Mouse (Mus musculus) CH12.LX (cell line): ENCODE results near the gene Hoxb8. TPM values are rescaled to one million over a fixed set of nuclear protein-coding genes. Genes with fewer than 3 reads are reported as not detected.
A peak's percentile ranks its signal among the peaks of the same experiment; 100 is the strongest.

ENCODE experiments used
- DNase-seq: peaks from one replicate; pipeline ENCODE4 v3.0.0-alpha.2; 2013; ENCODE audit errors: extremely low read depth
- H3K27ac ChIP-seq: 2 replicates; pipeline ENCODE4 v1.5.1; 2012; ENCODE audit warnings: low read depth, mild to moderate bottlenecking, control low read depth, moderate library complexity; ENCODE audit not compliant: insufficient read depth
- H3K27me3 ChIP-seq: replicated peaks from 2 replicates; pipeline ENCODE3; 2012; ENCODE audit warnings: inconsistent platforms
- H3K36me3 ChIP-seq, 2 experiments: replicated peaks in 1 of 2; 2 replicates each; pipeline versions ENCODE3 to v1.6.1; 2012; ENCODE audit warnings: inconsistent platforms in 1 of 2, low read length in 1 of 2, mild to moderate bottlenecking in 1 of 2, mixed read lengths in 1 of 2, moderate library complexity in 1 of 2; ENCODE audit not compliant: control insufficient read depth in 1 of 2, insufficient read depth in 1 of 2
- H3K4me1 ChIP-seq, 2 experiments: 2 replicates each; pipeline ENCODE4 v1.6.1; 2012; ENCODE audit warnings: inconsistent platforms in 1 of 2, moderate library complexity in 1 of 2; ENCODE audit not compliant: insufficient read depth in 2 of 2, control insufficient read depth in 1 of 2
- H3K4me2 ChIP-seq: 2 replicates; pipeline ENCODE4 v1.6.1; 2012; ENCODE audit warnings: low read depth, mild to moderate bottlenecking, control low read depth; ENCODE audit not compliant: poor library complexity, insufficient read depth, severe bottlenecking
- H3K4me3 ChIP-seq, 3 experiments: fragments of 150-350 bp in 1 of 3; sonication (generic) in 1 of 3; replicated peaks in 1 of 3; 2 replicates each; pipeline versions ENCODE3 to v1.5.1; 2011 to 2012; ENCODE audit warnings: low read depth in 2 of 3, low read length in 2 of 3, mild to moderate bottlenecking in 2 of 3, moderate library complexity in 2 of 3, control low read depth in 1 of 3, improper control_type of control experiment in 1 of 3, inconsistent platforms in 1 of 3, mixed read lengths in 1 of 3; ENCODE audit not compliant: poor library complexity in 1 of 3
- H3K79me2 ChIP-seq: replicated peaks from 2 replicates; pipeline ENCODE4 v1.6.1; 2012; ENCODE audit warnings: mild to moderate bottlenecking, moderate library complexity; ENCODE audit not compliant: control insufficient read depth, poor library complexity, insufficient read depth, severe bottlenecking; ENCODE audit errors: extremely low read depth
- H3K9ac ChIP-seq: 2 replicates; pipeline ENCODE4 v1.6.1; 2012; ENCODE audit warnings: low read depth, mild to moderate bottlenecking, control low read depth, moderate library complexity; ENCODE audit not compliant: insufficient read depth
- H3K9me3 ChIP-seq: replicated peaks from 2 replicates; pipeline ENCODE3; 2012; ENCODE audit warnings: low read length, inconsistent platforms, mixed read lengths
- CHD1 ChIP-seq: IDR thresholded peaks from 2 replicates; pipeline ENCODE4 v1.6.1; 2012; ENCODE audit warnings: low read depth, low read length, improper control_type of control experiment, inconsistent platforms
- CTCF ChIP-seq, 2 experiments: IDR thresholded peaks in 1 of 2; conservative IDR thresholded peaks in 1 of 2; 2 replicates each; pipeline ENCODE4 v1.5.1; 2011 to 2012; ENCODE audit warnings: low read depth in 2 of 2, low read length in 2 of 2, improper control_type of control experiment in 1 of 2, inconsistent platforms in 1 of 2, mild to moderate bottlenecking in 1 of 2, moderate library complexity in 1 of 2
- E2F4 ChIP-seq: IDR thresholded peaks from 2 replicates; pipeline ENCODE4 v1.6.1; 2011; ENCODE audit warnings: low read depth, low read length, improper control_type of control experiment; ENCODE audit not compliant: insufficient replicate concordance
- EP300 ChIP-seq: IDR thresholded peaks from 2 replicates; pipeline ENCODE4 v1.6.1; 2011; ENCODE audit warnings: low read length, improper control_type of control experiment
- ETS1 ChIP-seq: conservative IDR thresholded peaks from 2 replicates; pipeline ENCODE4 v1.6.1; 2012; ENCODE audit warnings: low read depth, mild to moderate bottlenecking, inconsistent platforms, low read length, improper control_type of control experiment, moderate library complexity
- IRF4 ChIP-seq: IDR thresholded peaks from 2 replicates; pipeline ENCODE4 v1.6.1; 2014; ENCODE audit warnings: low read depth, mild to moderate bottlenecking, inconsistent platforms, low read length, improper control_type of control experiment
- JUND ChIP-seq: conservative IDR thresholded peaks from 2 replicates; pipeline ENCODE4 v1.6.1; 2011; ENCODE audit warnings: low read depth, low read length, improper control_type of control experiment
- MAFK ChIP-seq: IDR thresholded peaks from 2 replicates; pipeline ENCODE4 v1.6.1; 2011; ENCODE audit warnings: low read length, improper control_type of control experiment; ENCODE audit not compliant: insufficient replicate concordance
- MXI1 ChIP-seq: IDR thresholded peaks from 2 replicates; pipeline ENCODE4 v1.6.1; 2011; ENCODE audit warnings: mild to moderate bottlenecking, low read depth, low read length, improper control_type of control experiment
- MYC ChIP-seq: IDR thresholded peaks from 2 replicates; pipeline ENCODE4 v1.6.1; 2011; ENCODE audit warnings: low read depth, mild to moderate bottlenecking, improper control_type of control experiment, low read length
- NELFE ChIP-seq: IDR thresholded peaks from 2 replicates; pipeline ENCODE4 v1.6.1; 2011; ENCODE audit warnings: low read depth, low read length, improper control_type of control experiment
- NRF1 ChIP-seq: IDR thresholded peaks from 2 replicates; pipeline ENCODE4 v1.6.1; 2014; ENCODE audit warnings: low read depth, mild to moderate bottlenecking, inconsistent platforms, low read length, improper control_type of control experiment, moderate library complexity
- PAX5 ChIP-seq: IDR thresholded peaks from 2 replicates; pipeline ENCODE4 v1.6.1; 2012; ENCODE audit warnings: low read length, inconsistent platforms, mixed read lengths
- RAD21 ChIP-seq: IDR thresholded peaks from 2 replicates; pipeline ENCODE4 v1.6.1; 2011; ENCODE audit warnings: low read depth, mild to moderate bottlenecking, low read length, improper control_type of control experiment, moderate library complexity
- RCOR1 ChIP-seq: conservative IDR thresholded peaks from 2 replicates; pipeline ENCODE4 v1.6.1; 2012; ENCODE audit warnings: low read depth, mild to moderate bottlenecking, inconsistent platforms, low read length, improper control_type of control experiment
- SIN3A ChIP-seq: IDR thresholded peaks from 2 replicates; pipeline ENCODE4 v1.6.1; 2012; ENCODE audit warnings: low read length, improper control_type of control experiment, inconsistent platforms
- SMC3 ChIP-seq: IDR thresholded peaks from 2 replicates; pipeline ENCODE4 v1.6.1; 2011; ENCODE audit warnings: low read depth, low read length, improper control_type of control experiment
- USF2 ChIP-seq: conservative IDR thresholded peaks from 2 replicates; pipeline ENCODE4 v1.6.1; 2011; ENCODE audit warnings: low read depth, low read length, improper control_type of control experiment
- ZKSCAN1 ChIP-seq: IDR thresholded peaks from 2 replicates; pipeline ENCODE4 v1.6.1; 2012; ENCODE audit warnings: low read depth, inconsistent platforms, low read length, improper control_type of control experiment, borderline replicate concordance
- ZNF384 ChIP-seq: IDR thresholded peaks from 2 replicates; pipeline ENCODE4 v1.6.1; 2012; ENCODE audit warnings: low read depth, low read length, improper control_type of control experiment, inconsistent platforms
- dilution Hi-C: fragments of 300-500 bp; cut with MboI; formaldehyde crosslinking; loops from 2 replicates; pipeline ENCODE4 v1.14.3; 2020; ENCODE audit warnings: low sequenced_read_pairs; ENCODE audit not compliant: extremely low pct_unique_long_range_greater_than_20kb, extremely low pct_ligation_motif_present
- in situ Hi-C: fragments of 300-500 bp; cut with MboI; formaldehyde crosslinking; loops from 3 replicates; pipeline ENCODE4 v1.14.3; 2019; ENCODE audit warnings: low sequenced_read_pairs, low pct_ligation_motif_present, low pct_unique_long_range_greater_than_20kb, mixed read lengths
- polyA plus RNA-seq: library from polyadenylated mRNA; unstranded; fragments of >175 nt; gene quantifications from 2 replicates; pipeline ENCODE4 v1.2.1, GENCODE M21; 2012; ENCODE audit warnings: low read depth; ENCODE audit not compliant: insufficient read length
- total RNA-seq, 2 experiments: library from RNA; depleted of rRNA; stranded (reverse); fragments of 300-350 nt in 1 of 2; fragments of >200 nt in 1 of 2; gene quantifications; 2 replicates each; pipeline ENCODE4 v1.2.3; 2012 to 2014

Hoxb8 gene
- total and polyA plus RNA-seq, 3 experiments: not detected

DNA sequence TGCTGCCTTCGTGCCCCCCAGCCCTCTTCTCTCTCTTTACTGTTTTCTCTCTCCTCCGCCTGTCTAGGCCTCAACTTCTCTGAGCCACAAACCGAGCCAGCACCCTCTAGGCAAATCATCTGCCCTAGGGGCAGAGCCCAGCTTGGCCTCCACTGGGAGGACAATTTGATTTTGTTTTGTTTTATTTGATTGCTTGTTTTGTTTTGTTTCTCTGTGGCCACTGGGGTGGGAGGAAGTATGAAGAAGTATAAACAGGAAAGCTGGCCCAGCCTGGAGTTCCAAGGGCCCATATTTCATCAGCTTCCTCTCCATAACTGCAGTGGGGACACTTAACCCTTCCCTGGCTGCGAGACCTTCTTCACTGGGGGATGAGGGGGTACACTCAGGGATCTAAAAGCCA lies 27.6 kb downstream of the Hoxb8 start:
- dilution Hi-C loops: no loop called here
- Histone ChIP-seq H3K79me2 (no peaks in the 10 kb centered on the region), H3K27me3 (peaks cover 72% of the 10 kb centered on the region), H3K9me3 (no peaks in the 10 kb centered on the region), H3K36me3 (no peaks in the 10 kb centered on the region), H3K4me2 (no peak overlapping the region), H3K4me1 (peaks cover 0 to 21% of the 10 kb centered on the region in 2 experiments; a peak in 2 of 4 replicates), H3K9ac (no peak overlapping the region), H3K27ac (no peak overlapping the region), H3K4me3 (no peak overlapping the region)
- DNase-seq: no peak
- in situ Hi-C loops: loop anchor here (25.0 kb wide), 1 partner anchor 228 kb away; no protein-coding TSS in a partner anchor
- no peak for TF ChIP-seq JUND
- TF ChIP-seq EP300: no peak
- TF ChIP-seq SIN3A: no peak
- TF ChIP-seq SMC3: no peak
- no peak for TF ChIP-seq ZNF384
- TF ChIP-seq CHD1: no peak
- no peak for TF ChIP-seq NRF1
- TF ChIP-seq USF2: no peak
- no peak for TF ChIP-seq NELFE
- no peak for TF ChIP-seq MYC
- no peak for TF ChIP-seq MAFK
- no peak for TF ChIP-seq MXI1
- no peak for TF ChIP-seq CTCF (conservative IDR thresholded peaks at IDR 0.05 in 1 of 2, IDR thresholded peaks at IDR 0.05 in 1 of 2; ENCODE audit: low read depth in 2 of 2, low read length in 2 of 2)
- TF ChIP-seq E2F4: no peak
- TF ChIP-seq ETS1: no peak
- no peak for TF ChIP-seq RCOR1
- no peak for TF ChIP-seq RAD21
- TF ChIP-seq PAX5: no peak
- TF ChIP-seq ZKSCAN1: no peak

DNA sequence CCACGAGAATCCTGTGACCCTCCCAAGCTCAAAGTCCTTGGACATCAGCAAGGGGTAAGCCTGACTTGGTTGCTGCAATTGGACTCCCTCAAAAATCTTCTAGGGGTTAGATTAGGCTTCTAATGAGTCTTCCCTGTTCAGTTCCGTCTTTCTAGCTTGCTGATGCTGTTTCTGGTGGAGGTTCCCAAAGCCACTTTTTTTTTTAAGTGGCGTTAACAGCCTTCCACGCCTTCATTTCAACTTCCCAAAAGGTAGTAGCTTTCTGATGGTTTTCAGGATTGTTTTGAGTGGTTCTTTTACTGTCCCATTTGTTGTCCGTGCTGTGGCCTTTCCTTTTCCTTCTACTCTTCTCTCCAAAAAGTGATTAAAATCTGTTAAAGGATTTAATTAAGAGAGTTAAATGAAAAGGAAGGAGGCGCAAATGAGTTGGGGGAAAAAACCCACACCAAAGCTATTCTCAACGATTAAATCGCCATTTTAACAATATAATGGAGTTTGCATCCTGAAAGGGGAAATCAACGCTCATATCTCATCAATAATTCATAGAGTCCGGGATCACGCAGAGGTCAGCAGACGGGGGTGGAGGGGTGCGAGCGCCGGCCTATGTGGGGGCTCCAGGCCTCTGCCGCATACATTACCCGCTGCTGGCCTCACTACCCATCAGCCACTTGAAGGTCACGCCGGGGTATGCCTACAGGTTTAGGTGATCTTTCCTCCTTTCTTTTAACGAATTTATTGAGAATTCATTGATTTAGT lies 28.7 kb downstream of the Hoxb8 start:
- Histone ChIP-seq H3K4me2 (peak overlapping the region; percentile 99), H3K36me3 (no peaks in the 10 kb centered on the region), H3K4me3 (no peak overlapping the region), H3K9ac (no peak overlapping the region; the same call in 1 of the 2 replicates), H3K27ac (no peak overlapping the region), H3K9me3 (no peaks in the 10 kb centered on the region), H3K4me1 (peaks cover 0 to 21% of the 10 kb centered on the region in 2 experiments; a peak in 2 of 4 replicates), H3K27me3 (peaks cover 80% of the 10 kb centered on the region), H3K79me2 (no peaks in the 10 kb centered on the region)
- TF ChIP-seq IRF4: 0 out of 2 replicates have a peak, but pooled peaks have one; percentile 30
- TF ChIP-seq CHD1: no peak
- in situ Hi-C loops: loop anchor here (25.0 kb wide), 1 partner anchor 227 kb away; no protein-coding TSS in a partner anchor
- dilution Hi-C loops: no loop called here
- DNase-seq: no peak
